Mouse (Mus musculus) brain, embryonic 14.5 days (tissue): ENCODE results near the gene Lrit2.

Experiments used
- CTCF ChIP-seq: fragments of 200-500 bp; IDR thresholded peaks from 2 replicates; pipeline ENCODE4 v1.5.1; 2012; ENCODE audit warnings: inconsistent platforms, mild to moderate bottlenecking, moderate library complexity, borderline replicate concordance; ENCODE audit not compliant: insufficient read depth, insufficient read length; ENCODE audit errors: extremely low read depth
- POLR2A ChIP-seq: fragments of 200-500 bp; IDR thresholded peaks from 2 replicates; pipeline ENCODE4 v1.6.1; 2012; ENCODE audit warnings: mild to moderate bottlenecking, inconsistent platforms, borderline replicate concordance; ENCODE audit not compliant: poor library complexity, insufficient read depth, insufficient read length, severe bottlenecking; ENCODE audit errors: extremely low read depth

DNA sequence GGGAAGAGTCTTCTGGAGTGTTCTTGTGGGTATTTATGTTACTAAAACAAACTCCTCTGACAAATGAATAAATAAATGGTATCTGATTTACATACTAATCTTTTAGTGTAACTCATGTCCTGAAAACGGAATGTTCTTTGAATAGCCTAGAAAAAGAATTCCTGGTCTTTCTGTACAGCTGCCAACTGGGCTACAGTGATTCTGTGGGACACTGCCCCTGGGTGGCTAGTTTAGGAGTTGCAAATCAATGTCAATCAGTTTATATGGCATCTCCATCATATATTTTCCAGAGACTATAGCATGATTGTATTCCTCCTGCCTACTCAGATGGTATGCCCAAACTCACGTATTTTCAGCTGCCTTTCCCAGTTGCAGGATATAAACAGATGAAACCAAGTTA, 2.9 kb upstream of the Lrit2 start:
- TF ChIP-seq POLR2A (no peak), CTCF (no peak)
